Mouse (Mus musculus): ENCODE measurements around the gene Stk24. TPM values are rescaled to one million over a fixed set of nuclear protein-coding genes. Genes with fewer than 3 reads are reported as not detected.

Stk24 gene
- 45.3 and 51.5 TPM in 2 replicates for polyA plus RNA-seq (2014; fragmentation: Nextera tagmentation; extraction: Ambion mirVana)

- Histone ChIP-seq H3K9ac (ENCODE audit: low read length) (peak within 1 kb of the TSS; percentile 93), H3K4me1 (ENCODE audit: control insufficient read depth, insufficient read depth, low read length) (peaks cover 4% of the 10 kb centered on the region), H3K27ac (replicated peaks; ENCODE audit: low read depth, low read length) (peak within 1 kb of the TSS; percentile 89), H3K4me3 (ENCODE audit: low read depth, low read length) (peak within 1 kb of the TSS; percentile 94), H3K4me2 (ENCODE audit: low read depth, severe bottlenecking) (peak within 1 kb of the TSS; percentile 76), H3K27me3 (ENCODE audit: control insufficient read depth, insufficient read depth, low read length) (no peaks in the 10 kb centered on the region), H3K9me3 (ENCODE audit: control insufficient read depth, low read length) (no peaks in the 10 kb centered on the region), H3K36me3 (ENCODE audit: control insufficient read depth, insufficient read depth, low read length) (no peaks in the 10 kb centered on the region)
- no peak for DNase-seq (ENCODE audit: low spot score)
- WGBS, result 6% methylated on average over 11 of the region's 11 CpGs
- peak; percentile 15; the same call in 1 of the 2 replicates for ATAC-seq (ENCODE audit: insufficient number of reproducible peaks, low FRiP score, low TSS enrichment, low read depth)
These were observed at the start of gene Stk24 for GRCm38 (mm10) chr14:121379827-121380145. TSS of gene Stk24 (minus strand) at chr14:121380011.

DNA sequence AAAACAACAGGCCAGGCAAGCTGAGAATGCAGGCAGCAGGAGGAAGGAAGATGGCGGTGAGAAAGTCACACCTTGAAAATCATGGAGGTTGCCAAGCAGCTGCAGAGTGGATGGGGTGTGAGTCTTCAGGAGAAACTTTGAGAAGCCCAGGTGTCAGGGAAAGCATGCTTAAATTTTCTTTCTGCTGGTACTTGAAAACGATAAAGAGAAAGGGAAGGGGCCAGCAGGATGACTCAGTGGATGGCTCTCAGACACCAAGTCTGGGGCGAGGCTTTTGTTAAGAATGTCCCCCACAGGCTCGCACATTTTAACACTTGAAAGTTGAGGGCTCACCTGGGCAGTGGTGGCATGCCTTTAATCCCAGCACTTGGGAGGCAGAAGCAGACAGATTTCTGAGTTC lies 48.3 kb upstream of the Stk24 start:
- Histone ChIP-seq H3K27ac (replicated peaks; ENCODE audit: low read depth, low read length) (no peak overlapping the region), H3K4me1 (ENCODE audit: control insufficient read depth, insufficient read depth, low read length) (no peaks in the 10 kb centered on the region), H3K4me3 (ENCODE audit: low read depth, low read length) (no peak overlapping the region), H3K9me3 (ENCODE audit: control insufficient read depth, low read length) (no peaks in the 10 kb centered on the region), H3K27me3 (ENCODE audit: control insufficient read depth, insufficient read depth, low read length) (no peaks in the 10 kb centered on the region), H3K9ac (ENCODE audit: low read length) (no peak overlapping the region), H3K36me3 (ENCODE audit: control insufficient read depth, insufficient read depth, low read length) (no peaks in the 10 kb centered on the region), H3K4me2 (ENCODE audit: low read depth, severe bottlenecking) (no peak overlapping the region)
- DNase-seq (ENCODE audit: low spot score), result no peak
- WGBS, result 94% methylated on average over 4 of the region's 4 CpGs
- ATAC-seq (ENCODE audit: insufficient number of reproducible peaks, low FRiP score, low TSS enrichment, low read depth), result no peak

DNA sequence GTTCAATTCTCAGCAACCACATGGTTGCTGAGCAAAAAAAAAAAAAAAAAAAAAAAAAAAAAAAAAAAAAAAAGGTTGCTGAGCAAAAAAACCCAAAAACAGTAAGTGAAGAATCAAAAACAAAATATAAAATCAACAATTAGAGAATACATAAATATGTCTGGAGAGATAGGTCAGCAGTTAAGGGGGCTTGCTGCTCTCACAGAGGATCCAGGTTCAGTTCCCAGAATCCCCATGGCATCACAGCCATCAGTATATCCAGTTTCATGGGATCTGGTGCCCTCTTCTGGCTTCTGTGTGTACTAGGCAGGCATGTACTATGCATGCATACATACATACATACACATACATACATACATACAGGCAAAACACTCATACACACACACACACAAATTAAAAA lies 46.9 kb upstream of the Stk24 start:
- no peaks in the 10 kb centered on the region for H3K9me3 ChIP-seq (ENCODE audit: control insufficient read depth, low read length)
- DNase-seq (ENCODE audit: low spot score), result no peak
- H3K9ac ChIP-seq (ENCODE audit: low read length), result no peak overlapping the region
- H3K4me3 ChIP-seq (ENCODE audit: low read depth, low read length), result no peak overlapping the region
- no peak overlapping the region for H3K27ac ChIP-seq (replicated peaks; ENCODE audit: low read depth, low read length)
- no peak for ATAC-seq (ENCODE audit: insufficient number of reproducible peaks, low FRiP score, low TSS enrichment, low read depth)
- no peaks in the 10 kb centered on the region for H3K36me3 ChIP-seq (ENCODE audit: control insufficient read depth, insufficient read depth, low read length)
- H3K4me1 ChIP-seq (ENCODE audit: control insufficient read depth, insufficient read depth, low read length), result no peaks in the 10 kb centered on the region
- H3K27me3 ChIP-seq (ENCODE audit: control insufficient read depth, insufficient read depth, low read length), result no peaks in the 10 kb centered on the region
- H3K4me2 ChIP-seq (ENCODE audit: low read depth, severe bottlenecking), result no peak overlapping the region

DNA sequence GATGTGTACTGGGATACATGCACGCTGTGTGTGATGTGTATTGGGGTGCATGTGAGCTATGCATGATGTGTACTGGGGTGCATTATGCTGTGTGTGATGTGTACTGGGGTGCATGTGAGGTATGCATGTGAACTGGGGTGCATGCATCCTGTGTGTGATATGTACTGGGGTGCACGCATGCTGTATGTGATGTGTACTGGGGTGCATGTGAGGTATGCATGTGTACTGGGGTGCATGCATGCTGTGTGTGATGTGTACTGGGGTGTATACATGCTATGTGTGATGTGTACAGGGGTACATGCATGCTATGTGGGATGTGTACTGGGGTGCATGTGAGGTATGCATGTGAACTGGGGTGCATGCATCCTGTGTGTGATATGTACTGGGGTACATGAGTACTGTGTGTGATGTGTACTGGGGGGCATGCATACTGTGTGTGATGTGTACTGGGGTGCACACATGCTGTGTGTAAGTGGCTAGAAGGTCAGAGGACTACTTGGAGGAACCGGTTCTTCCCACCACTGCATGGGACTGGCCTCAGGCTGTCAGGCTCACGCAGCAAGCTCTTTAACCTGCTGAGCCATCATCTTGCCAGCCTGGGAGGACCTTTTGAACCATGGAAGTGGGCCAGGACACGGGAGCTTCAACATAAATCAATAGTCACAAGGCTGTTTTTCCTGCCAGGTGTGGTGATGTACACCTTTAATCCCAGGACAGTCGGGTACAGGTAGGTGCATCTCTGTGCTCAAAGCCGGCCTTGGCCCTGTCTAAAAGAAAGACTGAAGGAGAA lies 45.4 kb upstream of the Stk24 start:
- DNase-seq (ENCODE audit: low spot score) (no peak), ATAC-seq (ENCODE audit: insufficient number of reproducible peaks, low FRiP score, low TSS enrichment, low read depth) (peak; percentile 31; the same call in 1 of the 2 replicates)
- no peak overlapping the region for H3K4me3 ChIP-seq (ENCODE audit: low read depth, low read length)
- no peaks in the 10 kb centered on the region for H3K4me1 ChIP-seq (ENCODE audit: control insufficient read depth, insufficient read depth, low read length)
- H3K9me3 ChIP-seq (ENCODE audit: control insufficient read depth, low read length), result no peaks in the 10 kb centered on the region
- 82% methylated on average over 7 of the region's 7 CpGs for WGBS
- H3K27me3 ChIP-seq (ENCODE audit: control insufficient read depth, insufficient read depth, low read length), result no peaks in the 10 kb centered on the region
- no peaks in the 10 kb centered on the region for H3K36me3 ChIP-seq (ENCODE audit: control insufficient read depth, insufficient read depth, low read length)
- no peak overlapping the region for H3K9ac ChIP-seq (ENCODE audit: low read length)
- no peak overlapping the region for H3K4me2 ChIP-seq (ENCODE audit: low read depth, severe bottlenecking)
- no peak overlapping the region for H3K27ac ChIP-seq (replicated peaks; ENCODE audit: low read depth, low read length)

DNA sequence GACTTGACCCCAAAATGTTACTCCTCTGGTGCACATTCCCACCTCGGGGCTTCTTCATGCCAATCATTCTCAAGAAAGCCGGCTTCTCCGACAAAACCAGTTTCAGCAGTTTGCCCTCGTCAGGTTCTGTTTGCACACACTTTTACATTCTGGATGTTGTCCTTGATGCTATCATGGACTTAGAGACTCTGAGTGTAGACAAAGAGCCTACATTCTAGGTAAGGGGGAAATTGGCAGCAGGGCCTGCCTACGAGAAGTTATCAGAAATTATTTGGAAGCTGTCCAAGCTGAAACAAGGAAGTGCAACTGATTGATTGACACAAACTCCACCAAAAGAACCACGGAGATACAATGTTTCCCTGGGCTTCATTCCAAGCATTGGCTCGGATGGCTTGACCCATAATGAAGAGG lies 43.5 kb upstream of the Stk24 start:
- H3K9me3 ChIP-seq (ENCODE audit: control insufficient read depth, low read length), result no peaks in the 10 kb centered on the region
- H3K4me3 ChIP-seq (ENCODE audit: low read depth, low read length), result no peak overlapping the region
- H3K27ac ChIP-seq (replicated peaks; ENCODE audit: low read depth, low read length), result no peak overlapping the region
- ATAC-seq (ENCODE audit: insufficient number of reproducible peaks, low FRiP score, low TSS enrichment, low read depth) (no peak), DNase-seq (ENCODE audit: low spot score) (no peak)
- no peaks in the 10 kb centered on the region for H3K27me3 ChIP-seq (ENCODE audit: control insufficient read depth, insufficient read depth, low read length)
- H3K9ac ChIP-seq (ENCODE audit: low read length), result no peak overlapping the region
- H3K4me2 ChIP-seq (ENCODE audit: low read depth, severe bottlenecking), result no peak overlapping the region
- 79% methylated on average over 7 of the region's 7 CpGs for WGBS
- H3K4me1 ChIP-seq (ENCODE audit: control insufficient read depth, insufficient read depth, low read length), result no peaks in the 10 kb centered on the region
- H3K36me3 ChIP-seq (ENCODE audit: control insufficient read depth, insufficient read depth, low read length), result no peaks in the 10 kb centered on the region

DNA sequence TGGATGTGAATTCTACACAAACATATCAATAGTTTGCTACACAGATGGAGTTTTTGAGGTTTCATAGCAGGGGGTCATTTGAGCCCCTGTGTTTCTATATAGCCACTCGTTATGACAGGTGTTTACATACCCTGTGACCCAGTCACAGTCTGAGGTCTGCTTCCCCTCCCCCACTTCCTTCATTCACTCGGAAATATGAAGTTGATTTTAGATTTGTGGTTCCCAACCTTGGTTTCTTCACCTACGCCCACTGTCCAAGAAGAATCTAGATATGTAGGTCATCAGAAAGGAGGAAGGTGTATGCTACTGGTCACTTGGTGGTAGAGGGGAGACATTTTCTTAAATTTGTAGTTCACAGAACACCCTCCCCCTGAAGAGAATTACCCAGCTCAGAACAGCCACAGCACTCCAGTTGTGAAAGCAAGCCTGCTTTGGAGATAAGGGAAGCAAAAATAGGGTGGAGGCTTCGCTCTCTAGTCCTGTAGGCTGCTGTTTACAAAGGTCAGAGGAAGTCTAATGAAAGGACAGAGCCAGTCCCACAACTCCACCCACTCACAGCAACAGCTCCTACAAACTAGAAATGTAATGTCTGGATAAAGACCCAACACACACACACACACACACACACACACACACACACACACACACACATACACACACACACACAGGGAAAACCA lies 43.0 kb upstream of the Stk24 start:
- Histone ChIP-seq H3K4me1 (ENCODE audit: control insufficient read depth, insufficient read depth, low read length) (no peaks in the 10 kb centered on the region), H3K9me3 (ENCODE audit: control insufficient read depth, low read length) (no peaks in the 10 kb centered on the region), H3K4me3 (ENCODE audit: low read depth, low read length) (no peak overlapping the region), H3K27ac (replicated peaks; ENCODE audit: low read depth, low read length) (no peak overlapping the region), H3K27me3 (ENCODE audit: control insufficient read depth, insufficient read depth, low read length) (no peaks in the 10 kb centered on the region), H3K4me2 (ENCODE audit: low read depth, severe bottlenecking) (no peak overlapping the region), H3K9ac (ENCODE audit: low read length) (no peak overlapping the region), H3K36me3 (ENCODE audit: control insufficient read depth, insufficient read depth, low read length) (no peaks in the 10 kb centered on the region)
- 68% methylated on average over 4 of the region's 4 CpGs for WGBS
- no peak for DNase-seq (ENCODE audit: low spot score)
- ATAC-seq (ENCODE audit: insufficient number of reproducible peaks, low FRiP score, low TSS enrichment, low read depth), result no peak

GRCm38 (mm10) chr14:121422000-121422399 lies 42.2 kb upstream of the Stk24 start:
- Histone ChIP-seq H3K27ac (replicated peaks; ENCODE audit: low read depth, low read length) (no peak overlapping the region), H3K27me3 (ENCODE audit: control insufficient read depth, insufficient read depth, low read length) (no peaks in the 10 kb centered on the region), H3K9me3 (ENCODE audit: control insufficient read depth, low read length) (no peaks in the 10 kb centered on the region), H3K36me3 (ENCODE audit: control insufficient read depth, insufficient read depth, low read length) (no peaks in the 10 kb centered on the region), H3K4me2 (ENCODE audit: low read depth, severe bottlenecking) (no peak overlapping the region), H3K4me1 (ENCODE audit: control insufficient read depth, insufficient read depth, low read length) (no peaks in the 10 kb centered on the region), H3K9ac (ENCODE audit: low read length) (no peak overlapping the region), H3K4me3 (ENCODE audit: low read depth, low read length) (no peak overlapping the region)
- WGBS, result 89% methylated on average over 4 of the region's 4 CpGs
- no peak for ATAC-seq (ENCODE audit: insufficient number of reproducible peaks, low FRiP score, low TSS enrichment, low read depth)
- no peak for DNase-seq (ENCODE audit: low spot score)

DNA sequence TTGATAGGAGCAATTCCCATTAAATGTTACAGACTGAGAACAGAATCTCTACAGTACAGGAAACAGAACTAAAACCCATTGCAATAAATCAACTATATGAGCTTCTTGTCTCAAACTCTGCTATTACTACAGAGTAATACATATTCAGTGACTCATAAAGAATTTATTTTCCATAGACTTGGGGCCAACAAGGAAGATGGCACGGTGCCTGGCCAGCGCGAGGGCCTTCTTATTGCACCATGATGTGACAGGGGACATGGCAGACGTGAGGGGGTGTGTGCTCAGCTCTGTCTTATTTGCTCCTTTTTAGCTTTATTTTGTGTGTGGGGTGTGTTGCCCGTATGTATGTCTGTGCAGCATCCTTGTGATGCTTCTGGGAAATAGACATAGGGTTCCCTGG lies 37.8 kb upstream of the Stk24 start:
- Histone ChIP-seq H3K27me3 (ENCODE audit: control insufficient read depth, insufficient read depth, low read length) (no peaks in the 10 kb centered on the region), H3K9me3 (ENCODE audit: control insufficient read depth, low read length) (no peaks in the 10 kb centered on the region), H3K9ac (ENCODE audit: low read length) (no peak overlapping the region), H3K36me3 (ENCODE audit: control insufficient read depth, insufficient read depth, low read length) (no peaks in the 10 kb centered on the region), H3K4me3 (ENCODE audit: low read depth, low read length) (no peak overlapping the region), H3K4me1 (ENCODE audit: control insufficient read depth, insufficient read depth, low read length) (no peaks in the 10 kb centered on the region), H3K27ac (replicated peaks; ENCODE audit: low read depth, low read length) (no peak overlapping the region), H3K4me2 (ENCODE audit: low read depth, severe bottlenecking) (no peak overlapping the region)
- 92% methylated on average over 5 of the region's 5 CpGs for WGBS
- DNase-seq (ENCODE audit: low spot score) (no peak), ATAC-seq (ENCODE audit: insufficient number of reproducible peaks, low FRiP score, low TSS enrichment, low read depth) (no peak)
